Mouse (Mus musculus) intestine, embryonic 14.5 days (tissue): ENCODE data around the gene Shld1. TPM values are rescaled to one million over a fixed set of nuclear protein-coding genes. Genes with fewer than 3 reads are reported as not detected.
A peak's percentile ranks its signal among the peaks of the same experiment; 100 is the strongest.

ENCODE experiments used
- ATAC-seq: fragments of 200-750 bp; cut with Nextera tagmentation; replicated peaks from 2 replicates; pipeline ENCODE4 v1.8.0; 2017; ENCODE audit warnings: low read depth, moderate number of reproducible peaks, moderate TSS enrichment, moderate library complexity; ENCODE audit not compliant: low FRiP score, low TSS enrichment
- DNase-seq: peaks from one replicate; pipeline ENCODE4 v3.0.0-alpha.2; 2018; ENCODE audit warnings: low spot score
- H3K27ac ChIP-seq: fragments of 300-500 bp; sonication (generic); 2 replicates; pipeline ENCODE4 v1.5.1; 2014; ENCODE audit warnings: low read depth, mild to moderate bottlenecking, control low read depth
- H3K27me3 ChIP-seq: fragments of 300-500 bp; sonication (generic); replicated peaks from 2 replicates; pipeline ENCODE4 v1.6.1; 2014; ENCODE audit warnings: low read length, control low read depth; ENCODE audit not compliant: control insufficient read depth, insufficient read depth
- H3K36me3 ChIP-seq: fragments of 300-500 bp; sonication (generic); 2 replicates; pipeline ENCODE4 v1.6.1; 2014; ENCODE audit warnings: low read length, control low read depth; ENCODE audit not compliant: control insufficient read depth, insufficient read depth
- H3K4me1 ChIP-seq: fragments of 300-500 bp; sonication (generic); replicated peaks from 2 replicates; pipeline ENCODE4 v1.6.1; 2014; ENCODE audit warnings: low read length, control low read depth, mixed read lengths; ENCODE audit not compliant: control insufficient read depth, insufficient read depth
- H3K4me2 ChIP-seq: fragments of 300-500 bp; sonication (generic); 2 replicates; pipeline ENCODE4 v1.6.1; 2014; ENCODE audit warnings: low read length
- H3K4me3 ChIP-seq: fragments of 300-500 bp; sonication (generic); 2 replicates; pipeline ENCODE4 v1.5.1; 2014; ENCODE audit warnings: low read depth, low read length, control low read depth, mixed read lengths
- H3K9ac ChIP-seq: fragments of 300-500 bp; sonication (generic); 2 replicates; pipeline ENCODE4 v1.6.1; 2014; ENCODE audit warnings: mild to moderate bottlenecking, low read length
- H3K9me3 ChIP-seq: fragments of 300-500 bp; sonication (generic); 2 replicates; pipeline ENCODE4 v1.6.1; 2016; ENCODE audit warnings: low read length, control low read depth; ENCODE audit not compliant: control insufficient read depth
- WGBS: fragments of 180-500 bp; shearing (Covaris S2); extraction: QIAGEN DNeasy Blood & Tissue Kit; methylation state at CpG from one replicate; pipeline ENCODE4 v1.1.7; 2014; 5-methylcytosine and 5-hydroxymethylcytosine counted together
- polyA plus RNA-seq: library from polyadenylated mRNA; unstranded; fragments of >200 nt; fragmentation: Nextera tagmentation; extraction: Ambion mirVana; gene quantifications from 2 replicates; pipeline ENCODE4 v1.2.1, GENCODE M21; 2014

The Shld1 gene
- polyA plus RNA-seq, 1 experiment from 2014 or later, result 13.6 TPM

GRCm38 (mm10) chr2:132714522-132714921 is 27.8 kb downstream of the Shld1 start:
- no peak for ATAC-seq

GRCm38 (mm10) chr2:132714946-132715345 is 28.2 kb downstream of the Shld1 start:
- no peaks in the 10 kb centered on the region for H3K9me3 ChIP-seq
- no peak overlapping the region for H3K9ac ChIP-seq
- H3K4me1 ChIP-seq, result no peaks in the 10 kb centered on the region
- H3K27ac ChIP-seq, result no peak overlapping the region
- ATAC-seq (no peak), DNase-seq (no peak)
- no peak overlapping the region for H3K4me3 ChIP-seq
- no peak overlapping the region for H3K4me2 ChIP-seq
- no peaks in the 10 kb centered on the region for H3K27me3 ChIP-seq
- 0 out of 2 replicates have a peak, but pooled peaks cover 3% of the 10 kb centered on the region for H3K36me3 ChIP-seq
- 92% methylated on average over 3 of the region's 3 CpGs for WGBS

More at GRCm38 (mm10) chr2:132714522-132714921, 27.8 kb downstream of the Shld1 start:
- H3K27ac ChIP-seq, result no peak overlapping the region
- H3K27me3 ChIP-seq, result no peaks in the 10 kb centered on the region
- H3K36me3 ChIP-seq, result 0 out of 2 replicates have a peak, but pooled peaks cover 3% of the 10 kb centered on the region
- 89% methylated on average over 7 of the region's 7 CpGs for WGBS
- H3K4me3 ChIP-seq, result no peak overlapping the region
- H3K9me3 ChIP-seq, result no peaks in the 10 kb centered on the region
- H3K4me2 ChIP-seq, result no peak overlapping the region
- no peak for DNase-seq
- H3K9ac ChIP-seq, result no peak overlapping the region
- no peaks in the 10 kb centered on the region for H3K4me1 ChIP-seq

GRCm38 (mm10) chr2:132715421-132716070 is 28.8 kb downstream of the Shld1 start:
- H3K4me3 ChIP-seq, result no peak overlapping the region
- no peaks in the 10 kb centered on the region for H3K4me1 ChIP-seq
- H3K9me3 ChIP-seq, result no peaks in the 10 kb centered on the region
- H3K9ac ChIP-seq, result no peak overlapping the region
- no peaks in the 10 kb centered on the region for H3K27me3 ChIP-seq
- ATAC-seq (0 out of 2 replicates have a peak, but pooled peaks have one; percentile 40), DNase-seq (no peak)
- no peak overlapping the region for H3K27ac ChIP-seq
- 0 out of 2 replicates have a peak, but pooled peaks cover 3% of the 10 kb centered on the region for H3K36me3 ChIP-seq
- no peak overlapping the region for H3K4me2 ChIP-seq
- WGBS, result 57% methylated on average over 12 of the region's 12 CpGs

- 28% methylated on average over 5 of the region's 5 CpGs for WGBS
- H3K27me3 ChIP-seq, result no peaks in the 10 kb centered on the region
- H3K27ac ChIP-seq, result no peak overlapping the region
- H3K9ac ChIP-seq, result no peak overlapping the region
- no peak overlapping the region for H3K4me2 ChIP-seq
- no peaks in the 10 kb centered on the region for H3K36me3 ChIP-seq
- no peaks in the 10 kb centered on the region for H3K4me1 ChIP-seq
- DNase-seq (peak; percentile 72), ATAC-seq (no peak; the same call in 1 of the 2 replicates)
- H3K4me3 ChIP-seq, result no peak overlapping the region
- no peaks in the 10 kb centered on the region for H3K9me3 ChIP-seq
Measured at GRCm38 (mm10) chr2:132716154-132716553, 29.4 kb downstream of the Shld1 start.

DNA sequence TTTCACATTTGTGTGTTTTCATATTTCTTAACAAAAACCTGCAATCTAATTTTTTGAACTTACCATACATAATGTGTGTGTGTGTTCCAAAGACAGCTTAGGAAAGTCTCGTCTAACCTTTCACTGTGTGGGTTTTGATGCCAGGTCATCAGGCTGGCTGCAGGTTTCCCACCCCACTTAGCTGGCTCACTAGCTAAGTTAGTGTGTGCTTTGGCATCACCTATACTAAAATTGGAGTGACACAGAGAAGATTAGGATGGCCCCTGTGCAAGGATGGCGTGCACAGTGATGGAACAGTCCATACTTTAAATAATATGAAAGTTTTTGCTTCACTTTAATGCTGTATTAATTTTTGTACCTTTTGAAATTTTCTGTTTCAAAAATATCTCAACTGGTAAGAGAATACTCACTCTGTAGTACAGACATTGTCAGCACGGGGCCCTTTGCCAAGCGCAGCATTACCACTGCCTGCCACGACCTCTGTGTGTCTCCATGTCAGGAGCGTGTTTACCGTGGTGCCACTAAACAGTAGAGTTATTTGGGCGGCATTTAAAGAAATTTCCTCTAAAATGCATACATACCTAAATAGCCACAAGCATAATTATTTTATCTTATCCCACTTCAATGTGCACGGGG is 30.3 kb downstream of the Shld1 start:
- H3K9ac ChIP-seq, result no peak overlapping the region
- ATAC-seq (no peak), DNase-seq (no peak)
- no peak overlapping the region for H3K4me3 ChIP-seq
- H3K9me3 ChIP-seq, result no peaks in the 10 kb centered on the region
- H3K4me1 ChIP-seq, result no peaks in the 10 kb centered on the region
- H3K4me2 ChIP-seq, result no peak overlapping the region
- no peak overlapping the region for H3K27ac ChIP-seq
- 93% methylated on average over 9 of the region's 9 CpGs for WGBS
- H3K27me3 ChIP-seq, result no peaks in the 10 kb centered on the region
- H3K36me3 ChIP-seq, result no peaks in the 10 kb centered on the region

GRCm38 (mm10) chr2:132717537-132717912 is 30.8 kb downstream of the Shld1 start:
- DNase-seq, result no peak
- Histone ChIP-seq H3K9ac (no peak overlapping the region), H3K27me3 (no peaks in the 10 kb centered on the region), H3K27ac (no peak overlapping the region), H3K4me2 (no peak overlapping the region), H3K9me3 (no peaks in the 10 kb centered on the region), H3K4me3 (no peak overlapping the region), H3K4me1 (no peaks in the 10 kb centered on the region), H3K36me3 (no peaks in the 10 kb centered on the region)
- 88% methylated on average over 5 of the region's 5 CpGs for WGBS
- no peak for ATAC-seq

- Histone ChIP-seq H3K4me3 (no peak overlapping the region), H3K4me2 (no peak overlapping the region), H3K36me3 (no peaks in the 10 kb centered on the region), H3K9ac (no peak overlapping the region), H3K27me3 (no peaks in the 10 kb centered on the region), H3K27ac (no peak overlapping the region), H3K9me3 (no peaks in the 10 kb centered on the region), H3K4me1 (no peaks in the 10 kb centered on the region)
- 76% methylated on average over 9 of the region's 9 CpGs for WGBS
- no peak for DNase-seq
- no peak for ATAC-seq
Measured at GRCm38 (mm10) chr2:132720921-132721566, 34.3 kb downstream of the Shld1 start.

GRCm38 (mm10) chr2:132721844-132722243 is 35.1 kb downstream of the Shld1 start:
- H3K4me2 ChIP-seq, result no peak overlapping the region
- H3K9ac ChIP-seq, result no peak overlapping the region
- no peaks in the 10 kb centered on the region for H3K27me3 ChIP-seq
- H3K36me3 ChIP-seq, result no peaks in the 10 kb centered on the region
- DNase-seq (no peak), ATAC-seq (no peak)
- H3K27ac ChIP-seq, result no peak overlapping the region
- no peak overlapping the region for H3K4me3 ChIP-seq
- no peaks in the 10 kb centered on the region for H3K9me3 ChIP-seq
- WGBS, result 93% methylated on average over 2 of the region's 2 CpGs
- H3K4me1 ChIP-seq, result no peaks in the 10 kb centered on the region
